Mouse (Mus musculus) neutrophil, adult 65 days (primary cell): ENCODE results near the gene Grin2d. TPM values are rescaled to one million over a fixed set of nuclear protein-coding genes. Genes with fewer than 3 reads are reported as not detected.

Experiments
- total RNA-seq: library from RNA; stranded (reverse); gene quantifications from 2 replicates; pipeline ENCODE4 v1.2.4, GENCODE M21; 2023

Gene Grin2d
- total RNA-seq, result 0.16 and 0.25 TPM in 2 replicates

GRCm38 (mm10) chr7:45878278-45878677, at the start of gene Grin2d:
TSS of gene Grin2d (minus strand) at chr7:45878378.

GRCm38 (mm10) chr7:45923762-45924428, 45.7 kb upstream of the Grin2d start, which contains the start of gene Ccdc114:
TSS of gene Ccdc114 (plus strand) at chr7:45924072.

GRCm38 (mm10) chr7:45921242-45921621, 43.1 kb upstream of the Grin2d start, which contains the start of gene Emp3:
TSS of gene Emp3 (minus strand) at chr7:45921404.

GRCm38 (mm10) chr7:45896517-45897257, 18.5 kb upstream of the Grin2d start, which contains the start of the genes Syngr4 and Tmem143:
TSS of gene Syngr4 (minus strand) at chr7:45896714.
TSS of gene Tmem143 (plus strand) at chr7:45896941.

GRCm38 (mm10) chr7:45872624-45873023, 5.6 kb downstream of the Grin2d start, which contains the start of gene Kdelr1:
TSS of gene Kdelr1 (plus strand) at chr7:45872772.

GRCm38 (mm10) chr7:45830427-45831127, 47.6 kb downstream of the Grin2d start, which contains the start of gene Grwd1:
TSS of gene Grwd1 (minus strand) at chr7:45830944.

GRCm38 (mm10) chr7:45824598-45824997, 53.6 kb downstream of the Grin2d start, which contains the start of gene Kcnj14:
TSS of gene Kcnj14 (minus strand) at chr7:45824782.

GRCm38 (mm10) chr7:45813787-45814779, 64.1 kb downstream of the Grin2d start, which contains the start of gene Cyth2:
TSS of gene Cyth2 (minus strand) at chr7:45814581.

GRCm38 (mm10) chr7:45784524-45785372, 93.4 kb downstream of the Grin2d start, which contains the start of gene Sult2b1:
TSS of gene Sult2b1 (minus strand) at chr7:45784669.

GRCm38 (mm10) chr7:45783511-45784091, 94.6 kb downstream of the Grin2d start, which contains the start of gene Lmtk3:
TSS of gene Lmtk3 (plus strand) at chr7:45783738.

Other genes with a start within 250 kb of the Grin2d start
- 0.20 TPM in 1 of 2 replicates, not detected in the other for gene Mamstr, start 238.4 kb downstream of the Grin2d start, total RNA-seq
- gene Fut2, start 212.0 kb downstream of the Grin2d start, total RNA-seq, result not detected in 2 replicates
- not detected in 2 replicates for gene Ntn5, start 194.4 kb downstream of the Grin2d start, total RNA-seq
- not detected in 2 replicates for gene Sec1, start 184.0 kb downstream of the Grin2d start, total RNA-seq
- gene Car11, start 178.5 kb downstream of the Grin2d start, total RNA-seq, result not detected in 2 replicates
- 5.0 and 6.3 TPM in 2 replicates for gene Dbp, start 173.3 kb downstream of the Grin2d start, total RNA-seq
- gene Rpl18, start 162.9 kb downstream of the Grin2d start, total RNA-seq, result 572 and 599 TPM in 2 replicates
- gene Sphk2, start 160.4 kb downstream of the Grin2d start, total RNA-seq, result 62.3 and 77.9 TPM in 2 replicates
- 0.16 and 0.20 TPM in 2 replicates for gene Fam83e, start 157.2 kb downstream of the Grin2d start, total RNA-seq
- gene Spaca4, start 152.6 kb downstream of the Grin2d start, total RNA-seq, result not detected in 2 replicates
- gene Lmtk3, start 94.6 kb downstream of the Grin2d start, total RNA-seq, result not detected in 2 replicates
- not detected in 2 replicates for gene Sult2b1, start 93.7 kb downstream of the Grin2d start, total RNA-seq
- gene Cyth2, start 63.8 kb downstream of the Grin2d start, total RNA-seq, result 127 and 143 TPM in 2 replicates
- gene Kcnj14, start 53.6 kb downstream of the Grin2d start, total RNA-seq, result 0.27 and 0.57 TPM in 2 replicates
- 6.0 and 6.6 TPM in 2 replicates for gene Grwd1, start 47.4 kb downstream of the Grin2d start, total RNA-seq
- gene Kdelr1, start 5.6 kb downstream of the Grin2d start, total RNA-seq, result 58.9 and 60.5 TPM in 2 replicates
- 0.95 TPM in 1 of 2 replicates, not detected in the other for gene Syngr4, start 18.3 kb upstream of the Grin2d start, total RNA-seq
- 3.5 and 5.3 TPM in 2 replicates for gene Tmem143, start 18.6 kb upstream of the Grin2d start, total RNA-seq
- 328 and 386 TPM in 2 replicates for gene Emp3, start 43.0 kb upstream of the Grin2d start, total RNA-seq
- gene Ccdc114, start 45.7 kb upstream of the Grin2d start, total RNA-seq, result 4.0 and 7.0 TPM in 2 replicates
- gene Abcc6, start 151.9 kb upstream of the Grin2d start, total RNA-seq, result not detected in 2 replicates
- gene Nomo1, start 155.3 kb upstream of the Grin2d start, total RNA-seq, result 22.6 and 29.8 TPM in 2 replicates
- gene Kcnj11, start 222.4 kb upstream of the Grin2d start, total RNA-seq, result not detected in 2 replicates